Comparison of ENCODE assay signal across 9 mouse cellular contexts in the genomic region with DNA sequence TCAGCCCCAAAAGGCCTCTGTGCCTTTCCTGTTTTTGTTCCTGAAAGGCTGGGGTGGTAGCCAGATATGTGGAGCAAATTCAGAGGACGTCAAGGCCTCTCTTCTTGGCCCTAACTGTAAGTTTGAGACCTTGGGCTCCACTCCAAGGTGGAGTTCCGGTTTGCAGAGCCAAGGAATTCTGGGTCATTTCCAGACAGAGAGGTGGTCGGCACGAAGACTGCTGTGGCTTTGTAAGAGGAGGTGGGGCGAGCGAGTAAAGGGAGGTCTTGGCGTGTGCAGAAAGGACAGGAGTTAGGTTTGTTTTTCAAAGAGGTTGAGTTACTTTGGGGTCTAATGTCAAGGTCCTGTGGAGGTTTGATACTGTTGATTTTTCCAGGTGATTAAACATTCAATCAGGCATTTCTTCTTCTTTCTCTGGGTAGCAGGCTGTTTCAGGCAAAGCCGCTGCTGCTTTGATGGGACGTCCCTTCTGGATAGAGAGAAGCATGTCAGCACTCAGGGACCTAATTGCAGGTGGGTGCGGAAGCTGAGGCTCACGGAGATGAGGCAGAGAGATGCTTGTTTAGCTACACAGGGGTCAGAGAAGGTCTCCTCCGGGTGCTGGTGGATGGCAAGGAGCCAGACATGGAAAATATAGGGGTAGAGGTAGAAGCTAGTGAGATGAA. TPM values are rescaled to one million over a fixed set of nuclear protein-coding genes. Genes with fewer than 3 reads are reported as not detected.
DNase-seq lines count a peak whose midpoint lies in the region; ATAC-seq and TF ChIP-seq lines count a peak whose summit lies in the region.
"Had no signal": no experiment of that assay in that cellular context is flagged by ENCODE, and none has a peak within 500 bp of the region (broad histone marks: within the 10 kb centered on the region; RNA-seq: fewer than 3 reads in every experiment).

No protein-coding gene starts in this region.

- H3K4me1 ChIP-seq in lung, embryonic 14.5 days (ENCODE audit: insufficient read depth) = 0 out of 2 replicates have a peak, but pooled peaks cover 12% of the 10 kb centered on the region
- H3K4me1 ChIP-seq in lung, adult 2 months (ENCODE audit: control insufficient read depth, insufficient read depth, low read length) = 0 out of 2 replicates have a peak, but pooled peaks cover 4% of the 10 kb centered on the region
- H3K4me1 ChIP-seq in neural tube, embryonic 15.5 days = peaks cover 45% of the 10 kb centered on the region

- WGBS in lung, embryonic 14.5 days = 34% methylated on average over 12 of the region's 12 CpGs
- 40% methylated on average over 12 of the region's 12 CpGs for WGBS in lung, adult 2 months
- WGBS in neural tube, embryonic 15.5 days = 65% methylated on average over 12 of the region's 12 CpGs

- TF ChIP-seq CTCF in lung, embryonic 14.5 days (IDR thresholded peaks at IDR 0.05; ENCODE audit: low read depth) = no peak
- TF ChIP-seq CTCF in lung, adult 2 months (IDR thresholded peaks at IDR 0.05; ENCODE audit: insufficient read depth, low read length) = no peak

- H3K27ac ChIP-seq in lung, embryonic 14.5 days (ENCODE audit: low read depth) = peak overlapping the region; percentile 19; the same call in 1 of the 2 replicates
- H3K27ac ChIP-seq in neural tube, embryonic 15.5 days (replicated peaks) = no peak overlapping the region
- H3K27ac ChIP-seq: intestine, embryonic 15.5 days had no signal

- intact Hi-C loops in heart, postnatal 10 days (cut with DNase I) = no loop called here

- H3K4me3 ChIP-seq in lung, embryonic 14.5 days (ENCODE audit: low read depth, low read length) = no peak overlapping the region
- H3K4me3 ChIP-seq in lung, adult 2 months (replicated peaks; ENCODE audit: extremely low read depth, low read depth, low read length) = no peak overlapping the region
- H3K4me3 ChIP-seq in neural tube, embryonic 15.5 days (replicated peaks) = no peak overlapping the region
- H3K4me3 ChIP-seq: intestine, embryonic 15.5 days had no signal

- no peak overlapping the region for H3K9ac ChIP-seq in lung, embryonic 14.5 days
- no peak overlapping the region for H3K9ac ChIP-seq in neural tube, embryonic 15.5 days (replicated peaks)
- H3K9ac ChIP-seq: intestine, embryonic 15.5 days had no signal

- H3K27me3 ChIP-seq in lung, embryonic 14.5 days (ENCODE audit: insufficient read depth, low read length) = no peaks in the 10 kb centered on the region
- no peaks in the 10 kb centered on the region for H3K27me3 ChIP-seq in neural tube, embryonic 15.5 days (replicated peaks)
- H3K27me3 ChIP-seq: intestine, embryonic 15.5 days had no signal

- no peak overlapping the region for H3K4me2 ChIP-seq in lung, embryonic 14.5 days
- H3K4me2 ChIP-seq in neural tube, embryonic 15.5 days = peak overlapping the region; percentile 26
- H3K4me2 ChIP-seq: intestine, embryonic 15.5 days had no signal

- H3K9me3 ChIP-seq in lung, embryonic 14.5 days (ENCODE audit: low read depth, low read length) = no peaks in the 10 kb centered on the region
- no peaks in the 10 kb centered on the region for H3K9me3 ChIP-seq in neural tube, embryonic 15.5 days (replicated peaks)
- H3K9me3 ChIP-seq: intestine, embryonic 15.5 days had no signal

- no peaks in the 10 kb centered on the region for H3K36me3 ChIP-seq in lung, embryonic 14.5 days (ENCODE audit: insufficient read depth)
- no peaks in the 10 kb centered on the region for H3K36me3 ChIP-seq in neural tube, embryonic 15.5 days
- H3K36me3 ChIP-seq: intestine, embryonic 15.5 days had no signal

- peak; percentile 20 for DNase-seq in cerebellum, adult 9-11 months
- DNase-seq in cerebellum, adult 11 months = no peak
- peak; percentile 77 for DNase-seq in lung, embryonic 14.5 days
- no peak for DNase-seq in lung, adult 2 months
- peak; percentile 76 for DNase-seq in heart, postnatal 10 days
- no peak for DNase-seq in frontal cortex, postnatal 14 days (ENCODE audit: low spot score in 2 of 2)
- DNase-seq in spleen, adult 12 weeks (ENCODE audit: low spot score) = no peak

- no peak for ATAC-seq in lung, embryonic 14.5 days (ENCODE audit: insufficient read depth)
- ATAC-seq in neural tube, embryonic 15.5 days (ENCODE audit: low FRiP score) = no peak

- no peak for TF ChIP-seq POLR2A in lung, adult 2 months (IDR thresholded peaks at IDR 0.05; ENCODE audit: borderline replicate concordance, extremely low read depth, low read depth, low read length)

RNA-seq across cellular contexts. Expression of a gene that starts 6.2 kb away (rescaled TPM):
- 8.4 and 9.4 TPM in 2 replicates for polyA plus RNA-seq in lung, embryonic 14.5 days (2014; fragmentation: Nextera tagmentation; extraction: Ambion mirVana)
- polyA plus RNA-seq in lung, adult 2 months (2012; rRNA removed) = 7.3 and 8.4 TPM in 2 replicates
- total RNA-seq in heart, postnatal 10 days (2021) = 10 to 100 TPM; 21.3 to 27.3 TPM
- polyA plus RNA-seq in neural tube, embryonic 15.5 days (2015; fragmentation: Nextera tagmentation; extraction: Ambion mirVana) = 16.7 and 19.2 TPM in 2 replicates

Comparison
In these comparisons a context has a peak if more than half of its experiments do, and no peak if none do; other contexts are left out.
1. DNase-seq: peak in cerebellum, adult 9-11 months (single experiment), lung, embryonic 14.5 days (single experiment) and heart, postnatal 10 days (2 of 2); none in cerebellum, adult 11 months (single experiment), lung, adult 2 months (single experiment), frontal cortex, postnatal 14 days (0 of 2) and spleen, adult 12 weeks (single experiment).